Mouse (Mus musculus): ENCODE results near the gene Arid3c.

The Arid3c gene

DNA sequence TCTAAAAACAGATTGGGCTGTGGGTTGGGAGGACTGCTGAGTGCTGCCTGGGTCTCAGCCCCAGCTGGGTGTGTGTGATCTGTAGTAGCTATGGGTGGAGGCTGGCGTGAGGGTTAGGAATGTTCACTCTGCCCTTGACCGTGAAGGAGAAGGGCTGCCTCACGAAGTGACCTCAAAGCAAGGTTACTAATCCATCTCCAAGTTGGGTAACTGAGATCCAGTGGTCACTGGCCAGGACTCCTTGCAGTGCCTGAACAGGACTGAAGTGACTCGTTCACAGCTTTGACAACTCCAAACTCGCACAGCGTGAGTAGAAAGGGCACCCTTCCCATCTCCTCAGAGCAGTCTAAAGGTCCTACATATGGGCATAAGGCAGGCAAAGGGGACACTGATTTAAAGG, 52.1 kb downstream of the Arid3c start:
- DNase-seq (ENCODE audit: low read depth, low spot score) = no peak

- no peak for DNase-seq (ENCODE audit: low read depth, low spot score)
These were observed 53.8 kb downstream of the Arid3c start for GRCm38 (mm10) chr4:41677006-41677629.

- DNase-seq (ENCODE audit: low read depth, low spot score) = no peak
These were observed 54.5 kb downstream of the Arid3c start for GRCm38 (mm10) chr4:41676248-41677005.
